In the genomic region with DNA sequence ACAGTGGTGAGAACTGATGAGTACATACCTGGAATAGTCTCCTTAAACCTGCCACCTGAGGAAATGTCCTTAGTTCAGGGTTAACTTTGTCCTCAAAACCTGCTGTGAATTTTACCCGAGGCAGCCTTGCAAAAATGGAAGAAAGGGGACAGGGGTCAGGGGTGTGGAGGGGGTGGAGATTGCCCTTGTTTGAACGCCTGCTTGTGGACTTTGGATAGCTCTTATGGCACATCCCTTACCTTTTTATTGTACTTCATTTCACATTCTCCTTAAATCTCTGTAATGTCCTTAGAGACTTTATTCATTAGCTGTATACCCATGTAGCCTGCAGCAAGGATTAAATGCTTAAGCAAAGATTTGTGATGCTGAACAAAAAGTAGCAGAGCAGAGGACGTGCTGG, we compare ENCODE assay signal across 34 mouse cellular contexts.
"Had no signal": no experiment of that assay in that cellular context is flagged by ENCODE, and none has a peak within 500 bp of the region (broad histone marks: within the 10 kb centered on the region; RNA-seq: fewer than 3 reads in every experiment).

No protein-coding gene starts in this region.

- H3K9ac ChIP-seq: heart, embryonic 12.5 days; heart, embryonic 13.5 days; heart, embryonic 15.5 days; hindbrain, embryonic 12.5 days; hindbrain, embryonic 13.5 days; hindbrain, embryonic 14.5 days; hindbrain, embryonic 15.5 days; intestine, embryonic 15.5 days; kidney, embryonic 15.5 days had no signal

- H3K27me3 ChIP-seq: heart, embryonic 12.5 days; heart, embryonic 13.5 days; heart, embryonic 15.5 days; hindbrain, embryonic 12.5 days; hindbrain, embryonic 13.5 days; hindbrain, embryonic 15.5 days; intestine, embryonic 15.5 days; kidney, embryonic 15.5 days had no signal

- H3K4me3 ChIP-seq: heart, embryonic 10.5 days; heart, embryonic 12.5 days; heart, embryonic 13.5 days; heart, embryonic 15.5 days; hindbrain, embryonic 10.5 days; hindbrain, embryonic 12.5 days; hindbrain, embryonic 13.5 days; hindbrain, embryonic 15.5 days; intestine, embryonic 15.5 days; kidney, embryonic 15.5 days; layer of hippocampus, adult 2 months; left cerebral cortex, adult 2 months had no signal

- H3K4me1 ChIP-seq: heart, embryonic 10.5 days; heart, embryonic 12.5 days; heart, embryonic 13.5 days; heart, embryonic 15.5 days; hindbrain, embryonic 10.5 days; hindbrain, embryonic 12.5 days; hindbrain, embryonic 13.5 days; hindbrain, embryonic 15.5 days; intestine, embryonic 15.5 days; kidney, embryonic 15.5 days had no signal

- DNase-seq: heart, postnatal 10 days; heart, postnatal 14 days; heart, postnatal 36 days; heart, postnatal 4 days; kidney, adult 11 months; kidney, adult 18-20 months; kidney, adult 2 months; kidney, adult 8-10 months; kidney, adult 9 months; kidney, postnatal 10 days; kidney, postnatal 14 days; kidney, postnatal 25 days; kidney, postnatal 36 days; kidney, postnatal 4 days; layer of hippocampus, adult 9-11 months; layer of hippocampus, postnatal 36 days had no signal

- H3K4me2 ChIP-seq: heart, embryonic 11.5 days; heart, embryonic 12.5 days; heart, embryonic 13.5 days; heart, embryonic 15.5 days; hindbrain, embryonic 12.5 days; hindbrain, embryonic 13.5 days; hindbrain, embryonic 14.5 days; hindbrain, embryonic 15.5 days; intestine, embryonic 15.5 days; kidney, embryonic 15.5 days had no signal

- H3K36me3 ChIP-seq: heart, embryonic 10.5 days; heart, embryonic 12.5 days; heart, embryonic 13.5 days; heart, embryonic 15.5 days; hindbrain, embryonic 10.5 days; hindbrain, embryonic 12.5 days; hindbrain, embryonic 13.5 days; hindbrain, embryonic 15.5 days; intestine, embryonic 15.5 days; kidney, embryonic 15.5 days had no signal

- ATAC-seq: hindbrain, embryonic 16.5 days; hindbrain, postnatal 0 days; inflammation-experienced regulatory T-cells, adult 6 months; intestine, embryonic 15.5 days had no signal

- H3K27ac ChIP-seq: heart, embryonic 10.5 days; heart, embryonic 13.5 days; heart, embryonic 15.5 days; hindbrain, embryonic 10.5 days; hindbrain, embryonic 12.5 days; hindbrain, embryonic 13.5 days; hindbrain, embryonic 14.5 days; hindbrain, embryonic 15.5 days; hindbrain, postnatal 0 days; intestine, embryonic 15.5 days; kidney, embryonic 15.5 days; kidney, postnatal 0 days; layer of hippocampus, adult 2 months; left cerebral cortex, adult 2 months had no signal

- H3K9me3 ChIP-seq: heart, embryonic 10.5 days; heart, embryonic 12.5 days; heart, embryonic 13.5 days; heart, embryonic 15.5 days; hindbrain, embryonic 10.5 days; hindbrain, embryonic 12.5 days; hindbrain, embryonic 13.5 days; hindbrain, embryonic 15.5 days; intestine, embryonic 15.5 days; kidney, embryonic 15.5 days had no signal
